Mouse (Mus musculus) hindbrain, embryonic 14.5 days (tissue): ENCODE measurements around the gene Arid3c. TPM values are rescaled to one million over a fixed set of nuclear protein-coding genes. Genes with fewer than 3 reads are reported as not detected.

Source experiments
- ATAC-seq: fragments of 200-750 bp; cut with Nextera tagmentation; 2 replicates; pipeline ENCODE4 v1.8.0; 2017; ENCODE audit warnings: moderate number of reproducible peaks, mild to moderate bottlenecking, moderate TSS enrichment, moderate library complexity; ENCODE audit not compliant: low FRiP score
- DNase-seq: peaks from one replicate; pipeline ENCODE4 v3.0.0-alpha.2; 2015; ENCODE audit warnings: low spot score
- H3K27ac ChIP-seq: fragments of 300-500 bp; sonication (generic); 2 replicates; pipeline ENCODE4 v1.5.1; 2014; ENCODE audit warnings: mild to moderate bottlenecking, moderate library complexity
- H3K27me3 ChIP-seq: fragments of 300-500 bp; sonication (generic); 2 replicates; pipeline ENCODE4 v1.6.1; 2014; ENCODE audit warnings: mild to moderate bottlenecking, low read length, mixed read lengths; ENCODE audit not compliant: control insufficient read depth, insufficient read depth
- H3K36me3 ChIP-seq: fragments of 300-500 bp; sonication (generic); replicated peaks from 2 replicates; pipeline ENCODE4 v1.6.1; 2014; ENCODE audit not compliant: control insufficient read depth, insufficient read depth
- H3K4me1 ChIP-seq: fragments of 300-500 bp; sonication (generic); replicated peaks from 2 replicates; pipeline ENCODE4 v1.6.1; 2014; ENCODE audit warnings: antibody characterized with exemption, low read length, mixed read lengths; ENCODE audit not compliant: control insufficient read depth, insufficient read depth
- H3K4me2 ChIP-seq: fragments of 300-500 bp; sonication (generic); replicated peaks from 2 replicates; pipeline ENCODE4 v1.6.1; 2014; ENCODE audit warnings: mild to moderate bottlenecking, moderate library complexity
- H3K4me3 ChIP-seq: fragments of 300-500 bp; sonication (generic); replicated peaks from 2 replicates; pipeline ENCODE4 v1.5.1; 2014; ENCODE audit warnings: mild to moderate bottlenecking, low read length
- H3K9ac ChIP-seq: fragments of 300-500 bp; sonication (generic); 2 replicates; pipeline ENCODE4 v1.6.1; 2014
- H3K9me3 ChIP-seq: fragments of 300-500 bp; sonication (generic); 2 replicates; pipeline ENCODE4 v1.6.1; 2016; ENCODE audit warnings: low read length; ENCODE audit not compliant: control insufficient read depth
- WGBS: fragments of 180-500 bp; shearing (Covaris S2); extraction: QIAGEN DNeasy Blood & Tissue Kit; methylation state at CpG from one replicate; pipeline ENCODE4 v1.1.7; 2014; 5-methylcytosine and 5-hydroxymethylcytosine counted together
- polyA plus RNA-seq: library from polyadenylated mRNA; unstranded; fragments of >200 nt; fragmentation: Nextera tagmentation; extraction: Ambion mirVana; gene quantifications from 2 replicates; pipeline ENCODE4 v1.2.1, GENCODE M21; 2014

The Arid3c gene
- polyA plus RNA-seq, 1 experiment from 2014 or later, result 1.5 TPM

DNA sequence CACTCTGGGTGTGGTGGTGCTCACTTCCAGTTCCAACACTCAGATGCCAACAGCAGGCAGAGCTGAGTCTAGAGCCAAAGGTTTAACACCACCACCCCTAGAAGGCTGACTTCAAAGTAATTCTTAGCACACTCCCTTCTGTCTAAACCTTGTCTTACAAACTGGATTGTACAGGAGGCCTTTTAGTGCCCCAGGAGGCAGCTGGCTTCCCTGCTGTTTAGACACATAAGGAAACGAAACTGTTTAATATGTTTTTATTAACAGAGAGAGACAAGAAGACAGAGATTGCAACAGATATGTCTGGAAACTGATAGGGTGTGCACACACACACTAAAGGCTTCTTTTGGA, 7.3 kb upstream of the Arid3c start:
- WGBS, result 77% methylated on average over 1 of the region's 1 CpGs
- Histone ChIP-seq H3K27me3 (peaks cover 4% of the 10 kb centered on the region; the same call in 1 of the 2 replicates), H3K4me1 (peaks cover 13% of the 10 kb centered on the region), H3K4me2 (no peak overlapping the region), H3K4me3 (no peak overlapping the region), H3K9ac (no peak overlapping the region), H3K36me3 (peaks cover 14% of the 10 kb centered on the region), H3K9me3 (no peaks in the 10 kb centered on the region), H3K27ac (no peak overlapping the region)
- ATAC-seq, result no peak
- no peak for DNase-seq

DNA sequence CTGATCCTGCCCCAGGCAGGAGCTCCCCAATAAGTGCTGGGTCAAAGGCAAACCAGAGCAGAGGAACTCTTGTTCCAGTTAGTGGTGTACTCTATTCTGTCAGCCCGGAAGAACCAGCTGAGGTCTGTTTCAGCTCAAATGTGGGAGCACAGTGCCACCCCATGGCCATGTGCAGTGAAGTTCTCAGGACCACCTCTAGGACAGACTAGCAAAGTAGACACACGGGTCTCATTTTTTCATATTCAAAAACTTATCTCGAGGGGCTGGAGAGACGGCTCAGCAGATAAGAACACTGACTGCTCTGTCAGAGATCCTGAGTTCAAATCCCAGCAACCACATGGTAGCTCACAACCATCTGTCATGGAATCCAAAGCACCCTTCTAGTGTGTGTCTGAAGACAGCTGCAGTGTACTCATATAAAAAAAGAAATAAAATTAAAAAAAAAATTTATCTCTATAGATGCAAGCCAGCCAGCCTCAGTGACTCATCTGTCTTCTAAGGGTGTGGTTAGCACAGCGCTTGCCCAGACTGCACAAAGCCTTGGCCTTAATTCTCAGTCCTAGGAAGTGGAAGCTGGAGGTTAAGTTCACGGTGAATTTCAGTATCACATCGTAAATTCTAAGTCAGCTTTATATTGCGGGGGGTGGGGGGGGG, 6.8 kb upstream of the Arid3c start:
- Histone ChIP-seq H3K36me3 (peaks cover 14% of the 10 kb centered on the region), H3K4me2 (no peak overlapping the region), H3K27me3 (peaks cover 9% of the 10 kb centered on the region), H3K9me3 (no peaks in the 10 kb centered on the region), H3K4me1 (peaks cover 13% of the 10 kb centered on the region), H3K9ac (no peak overlapping the region), H3K27ac (no peak overlapping the region), H3K4me3 (no peak overlapping the region)
- 50% methylated on average over 8 of the region's 8 CpGs for WGBS
- DNase-seq (peak; percentile 80), ATAC-seq (peak; percentile 60; the same call in 1 of the 2 replicates)

DNA sequence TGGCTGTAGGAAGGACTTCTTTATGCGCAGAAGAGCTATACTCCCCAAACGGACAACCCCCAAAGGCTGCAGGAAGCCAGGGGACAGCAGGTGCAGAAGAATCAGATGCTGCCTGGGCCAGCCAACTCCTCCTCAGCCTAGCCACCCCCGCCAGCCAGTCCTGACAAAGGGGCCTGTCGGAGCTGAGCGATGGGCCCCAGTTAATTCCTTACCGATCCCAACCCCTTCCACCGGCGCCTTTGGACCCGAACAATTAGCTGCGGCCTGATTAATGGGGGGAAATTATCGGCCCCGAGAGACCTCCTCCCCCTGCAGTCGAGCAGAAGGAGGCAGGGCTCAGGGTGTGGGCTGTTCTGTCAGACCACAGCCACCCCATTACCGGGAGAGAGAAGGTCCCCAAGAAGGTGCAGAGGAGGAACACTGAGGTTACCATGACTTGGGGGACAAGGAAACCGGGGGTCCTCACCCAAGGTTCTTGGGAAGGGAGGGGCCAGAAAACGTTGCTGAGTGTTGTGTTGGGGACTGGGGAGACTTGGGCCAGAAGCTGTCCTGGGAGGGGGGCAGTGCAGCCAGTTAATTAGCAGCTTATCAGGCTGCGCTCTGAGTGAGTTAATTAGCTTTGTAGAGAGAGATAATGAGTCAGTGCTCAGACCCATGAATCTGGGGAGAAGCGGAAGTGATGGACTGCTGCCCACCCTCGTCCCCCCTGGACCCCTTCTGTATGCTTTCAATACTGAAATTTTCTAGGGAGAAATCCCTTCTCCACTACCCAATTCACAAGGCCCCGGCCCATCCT, 3.9 kb downstream of the Arid3c start:
- H3K4me3 ChIP-seq, result no peak overlapping the region
- WGBS, result 10% methylated on average over 20 of the region's 20 CpGs
- peak overlapping the region; percentile 5; the same call in 1 of the 2 replicates for H3K27ac ChIP-seq
- peaks cover 29% of the 10 kb centered on the region for H3K4me1 ChIP-seq
- peaks cover 78% of the 10 kb centered on the region for H3K27me3 ChIP-seq
- ATAC-seq (no peak), DNase-seq (no peak)
- no peaks in the 10 kb centered on the region for H3K36me3 ChIP-seq
- 0 out of 2 replicates have a peak overlapping the region, but pooled peaks have one; percentile 42 for H3K4me2 ChIP-seq
- no peaks in the 10 kb centered on the region for H3K9me3 ChIP-seq
- H3K9ac ChIP-seq, result no peak overlapping the region; the same call in 1 of the 2 replicates

DNA sequence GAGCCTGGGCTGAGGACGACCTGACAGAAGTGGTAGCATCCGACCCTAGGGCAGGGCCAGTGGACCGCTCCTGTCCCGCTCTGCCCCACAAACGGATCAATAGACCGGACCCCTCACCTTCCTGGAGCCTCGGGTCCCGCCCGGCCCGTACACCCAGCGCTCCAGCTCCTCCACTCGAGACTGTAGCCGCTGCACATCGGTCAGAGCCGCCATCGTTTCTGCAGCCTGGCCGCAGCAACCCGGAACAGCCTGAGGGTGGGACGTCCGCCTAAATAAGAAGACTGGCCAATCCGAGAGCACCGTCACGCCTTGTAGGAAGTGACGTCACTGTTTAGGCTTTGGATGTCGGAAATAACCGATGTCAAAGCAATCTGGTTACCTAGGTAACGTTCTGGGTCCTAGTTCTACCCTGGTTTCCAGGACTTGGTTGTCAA, 8.0 kb downstream of the Arid3c start, which contains the start of gene Dctn3:
Dctn3 (minus strand) TSS at position 253 of the 434 bp plus-strand sequence.
- peaks cover 26% of the 10 kb centered on the region for H3K4me1 ChIP-seq

DNA sequence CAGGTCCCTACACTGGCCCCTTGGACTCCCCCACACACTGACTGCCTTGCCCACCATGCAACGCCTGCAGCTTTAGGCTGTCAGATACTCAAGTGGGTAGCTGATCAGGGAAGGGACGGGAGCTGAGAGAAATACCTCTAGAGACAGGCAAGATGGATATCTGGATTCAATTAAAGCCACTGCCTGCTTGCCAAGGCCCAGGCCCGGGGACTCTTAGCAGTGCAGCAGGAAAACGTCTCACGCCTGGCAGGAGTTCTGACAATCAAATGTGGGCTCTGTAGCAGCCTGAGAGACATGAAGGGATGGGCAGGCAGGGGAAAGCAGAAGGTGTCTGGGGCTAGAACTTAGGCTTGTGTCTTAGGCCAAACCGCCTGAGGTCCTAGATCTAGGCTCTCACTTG, 14.1 kb downstream of the Arid3c start:
- no peak for ATAC-seq
- Histone ChIP-seq H3K9me3 (no peaks in the 10 kb centered on the region), H3K4me3 (no peak overlapping the region), H3K27ac (no peak overlapping the region), H3K4me1 (peaks cover 24% of the 10 kb centered on the region), H3K4me2 (no peak overlapping the region), H3K27me3 (no peaks in the 10 kb centered on the region), H3K9ac (no peak overlapping the region), H3K36me3 (peaks cover 55% of the 10 kb centered on the region)
- no peak for DNase-seq
- WGBS, result 68% methylated on average over 6 of the region's 6 CpGs

More for the DNA sequence above, 8.0 kb downstream of the Arid3c start, which contains the start of gene Dctn3:
- Histone ChIP-seq H3K27me3 (peaks cover 42% of the 10 kb centered on the region), H3K4me3 (peak within 1 kb of the TSS; percentile 66), H3K9ac (peak within 1 kb of the TSS; percentile 84), H3K4me2 (peak within 1 kb of the TSS; percentile 84), H3K27ac (peak within 1 kb of the TSS; percentile 59), H3K36me3 (peaks cover 26% of the 10 kb centered on the region), H3K9me3 (no peaks in the 10 kb centered on the region)
- under 1% methylated on average over 27 of the region's 27 CpGs for WGBS
- ATAC-seq (peak; percentile 95), DNase-seq (peak; percentile 96)

DNA sequence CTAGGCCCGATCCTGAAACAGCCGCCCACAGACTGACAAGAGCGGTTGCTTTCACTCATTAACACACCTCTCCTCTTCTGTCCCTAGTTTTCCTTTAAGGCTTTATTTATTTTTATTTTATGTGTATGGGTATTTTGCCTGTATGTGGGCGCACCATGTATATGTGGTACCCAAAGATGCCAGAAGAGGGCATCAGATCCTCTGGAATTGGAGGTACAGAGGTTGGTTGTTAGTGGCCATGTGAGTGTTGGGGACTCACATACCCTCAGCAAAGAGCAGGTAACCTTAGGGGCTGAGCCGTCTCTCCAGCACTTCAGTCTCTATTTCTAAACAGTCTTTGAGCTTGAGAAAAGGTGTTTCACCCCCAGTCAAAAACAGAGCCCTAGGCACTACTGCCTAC, 15.3 kb downstream of the Arid3c start:
- ATAC-seq, result no peak
- peaks cover 26% of the 10 kb centered on the region for H3K4me1 ChIP-seq
- no peaks in the 10 kb centered on the region for H3K27me3 ChIP-seq
- H3K4me2 ChIP-seq, result no peak overlapping the region
- H3K9me3 ChIP-seq, result no peaks in the 10 kb centered on the region
- no peak overlapping the region for H3K27ac ChIP-seq
- no peak overlapping the region for H3K9ac ChIP-seq
- H3K36me3 ChIP-seq, result peaks cover 52% of the 10 kb centered on the region
- DNase-seq, result no peak
- H3K4me3 ChIP-seq, result no peak overlapping the region
- 90% methylated on average over 5 of the region's 5 CpGs for WGBS

DNA sequence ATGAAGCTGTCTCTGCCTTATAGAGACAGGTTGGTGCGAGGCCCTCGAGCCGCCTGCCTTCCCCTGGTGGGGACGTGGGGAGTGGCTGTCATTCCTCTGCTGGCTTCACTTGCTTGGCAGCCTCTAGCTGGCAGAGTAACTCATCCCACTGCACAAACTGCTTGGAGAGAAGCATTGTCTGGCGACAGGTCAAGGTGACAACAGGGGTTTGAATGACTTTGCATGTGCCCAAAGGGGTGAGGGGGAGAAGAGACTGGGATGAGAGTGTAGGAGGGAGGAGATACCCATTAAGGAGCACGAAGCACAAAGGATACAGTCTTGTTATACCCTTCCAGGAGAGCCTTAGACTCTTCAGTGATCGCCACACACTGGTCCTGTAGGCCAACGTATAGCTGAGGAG, 15.9 kb downstream of the Arid3c start:
- Histone ChIP-seq H3K9ac (no peak overlapping the region), H3K4me1 (peaks cover 26% of the 10 kb centered on the region), H3K4me3 (no peak overlapping the region), H3K27me3 (no peaks in the 10 kb centered on the region), H3K27ac (no peak overlapping the region), H3K9me3 (no peaks in the 10 kb centered on the region), H3K36me3 (peaks cover 47% of the 10 kb centered on the region), H3K4me2 (no peak overlapping the region)
- no peak for ATAC-seq
- no peak for DNase-seq
- WGBS, result 84% methylated on average over 8 of the region's 8 CpGs

DNA sequence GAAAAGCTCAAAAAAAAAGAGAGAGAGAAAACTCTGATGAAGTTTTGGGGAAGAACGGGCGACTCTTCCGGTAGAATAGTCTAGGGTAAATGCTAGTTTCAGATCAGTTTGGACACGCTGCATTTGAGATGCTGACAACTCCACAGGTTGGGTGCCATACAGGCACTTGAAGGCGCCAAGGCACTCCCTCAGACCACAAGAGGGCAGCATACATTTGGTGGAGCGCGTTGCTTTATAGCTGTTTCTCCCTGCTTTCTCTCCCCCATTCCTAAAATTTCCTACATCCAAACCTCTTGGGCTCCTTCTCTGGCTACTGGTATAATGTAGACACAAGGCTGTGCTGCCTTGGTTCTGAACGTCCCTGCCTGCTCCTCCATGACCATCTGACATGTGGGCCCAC, 16.7 kb downstream of the Arid3c start:
- DNase-seq, result peak; percentile 85
- Histone ChIP-seq H3K4me2 (peak overlapping the region; percentile 81), H3K27ac (no peak overlapping the region), H3K4me3 (peak overlapping the region; percentile 79), H3K36me3 (peaks cover 39% of the 10 kb centered on the region), H3K9me3 (no peaks in the 10 kb centered on the region), H3K27me3 (no peaks in the 10 kb centered on the region), H3K4me1 (peaks cover 26% of the 10 kb centered on the region), H3K9ac (no peak overlapping the region)
- ATAC-seq, result no peak; the same call in 1 of the 2 replicates
- 15% methylated on average over 8 of the region's 8 CpGs for WGBS
